Mouse (Mus musculus): ENCODE measurements around the gene Sprr3. TPM values are rescaled to one million over a fixed set of nuclear protein-coding genes. Genes with fewer than 3 reads are reported as not detected.
"Not testable (repeated sequence)": the region's sequence is repeated elsewhere in the genome, so short reads cannot be mapped to it uniquely, and the experiment has no call there.

The Sprr3 gene
- 0.20 and 0.97 TPM in 2 replicates for polyA plus RNA-seq (2014; fragmentation: Nextera tagmentation; extraction: Ambion mirVana)

- no peak within 1 kb of the TSS for H3K9ac ChIP-seq (replicated peaks; ENCODE audit: low read depth, low read length)
- H3K4me3 ChIP-seq (ENCODE audit: low read depth, low read length): no peak within 1 kb of the TSS
- no peaks in the 10 kb centered on the region for H3K27me3 ChIP-seq (ENCODE audit: control insufficient read depth, insufficient read depth, low read length)
- ATAC-seq (ENCODE audit: insufficient number of reproducible peaks, insufficient read depth, low FRiP score, low read depth): no peak
- H3K27ac ChIP-seq (ENCODE audit: low read length): no peak within 1 kb of the TSS
- no peaks in the 10 kb centered on the region for H3K36me3 ChIP-seq (ENCODE audit: control insufficient read depth, insufficient read depth, low read length)
- 56% methylated on average over 2 of the region's 2 CpGs for WGBS
- H3K4me1 ChIP-seq (ENCODE audit: control insufficient read depth, insufficient read depth, low read length): no peaks in the 10 kb centered on the region
- no peaks in the 10 kb centered on the region for H3K9me3 ChIP-seq (ENCODE audit: control insufficient read depth, low read depth, low read length)
- H3K4me2 ChIP-seq (replicated peaks; ENCODE audit: low read depth, low read length): no peak within 1 kb of the TSS
These were observed at the start of gene Sprr3 for GRCm38 (mm10) chr3:92458620-92459019. Sprr3 (minus strand) TSS chr3:92458720.

GRCm38 (mm10) chr3:92508185-92508584 is 49.7 kb upstream of the Sprr3 start:
- 58% methylated on average over 1 of the region's 1 CpGs for WGBS
- no peaks in the 10 kb centered on the region for H3K27me3 ChIP-seq (ENCODE audit: control insufficient read depth, insufficient read depth, low read length)
- H3K9ac ChIP-seq (replicated peaks; ENCODE audit: low read depth, low read length): no peak overlapping the region
- no peak overlapping the region for H3K27ac ChIP-seq (ENCODE audit: low read length)
- no peak overlapping the region for H3K4me2 ChIP-seq (replicated peaks; ENCODE audit: low read depth, low read length)
- ATAC-seq (ENCODE audit: insufficient number of reproducible peaks, insufficient read depth, low FRiP score, low read depth): peak; percentile 58; the same call in 1 of the 2 replicates
- H3K36me3 ChIP-seq (ENCODE audit: control insufficient read depth, insufficient read depth, low read length): no peaks in the 10 kb centered on the region
- H3K4me3 ChIP-seq (ENCODE audit: low read depth, low read length): no peak overlapping the region
- no peaks in the 10 kb centered on the region for H3K9me3 ChIP-seq (ENCODE audit: control insufficient read depth, low read depth, low read length)
- H3K4me1 ChIP-seq (ENCODE audit: control insufficient read depth, insufficient read depth, low read length): no peaks in the 10 kb centered on the region

- Histone ChIP-seq H3K4me3 (ENCODE audit: low read depth, low read length) (no peak overlapping the region), H3K36me3 (ENCODE audit: control insufficient read depth, insufficient read depth, low read length) (no peaks in the 10 kb centered on the region), H3K27me3 (ENCODE audit: control insufficient read depth, insufficient read depth, low read length) (no peaks in the 10 kb centered on the region), H3K4me2 (replicated peaks; ENCODE audit: low read depth, low read length) (no peak overlapping the region), H3K27ac (ENCODE audit: low read length) (no peak overlapping the region), H3K9ac (replicated peaks; ENCODE audit: low read depth, low read length) (no peak overlapping the region), H3K4me1 (ENCODE audit: control insufficient read depth, insufficient read depth, low read length) (no peaks in the 10 kb centered on the region), H3K9me3 (ENCODE audit: control insufficient read depth, low read depth, low read length) (no peaks in the 10 kb centered on the region)
- no peak for ATAC-seq (ENCODE audit: insufficient number of reproducible peaks, insufficient read depth, low FRiP score, low read depth)
These were observed 45.0 kb upstream of the Sprr3 start for GRCm38 (mm10) chr3:92503528-92503927.

DNA sequence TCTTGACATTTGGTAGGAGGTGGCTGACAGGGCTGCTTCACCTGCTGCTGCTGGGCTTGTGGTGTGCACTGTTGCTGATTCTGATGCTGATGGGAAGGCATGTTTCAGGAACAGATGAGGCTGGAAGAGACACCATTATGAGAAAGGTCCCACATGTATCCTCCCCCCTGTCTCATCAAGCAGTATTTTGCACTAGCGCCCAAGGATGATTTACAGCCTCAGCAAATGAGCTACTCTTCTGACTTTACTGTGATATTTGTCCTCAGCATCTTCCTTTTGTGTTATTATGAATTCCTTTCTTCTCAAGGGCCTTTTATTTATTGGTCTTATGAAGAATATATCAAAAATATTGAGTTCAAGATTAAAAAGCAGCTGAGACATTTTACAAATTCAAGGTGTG is 41.9 kb upstream of the Sprr3 start, which contains the start of gene Sprr4:
Gene Sprr4, minus strand, starts transcription at position 101 of the 400 bp plus-strand sequence.
- 76% methylated on average over 1 of the region's 1 CpGs for WGBS
- H3K27ac ChIP-seq (ENCODE audit: low read length): no peak within 1 kb of the TSS
- no peak within 1 kb of the TSS for H3K4me2 ChIP-seq (replicated peaks; ENCODE audit: low read depth, low read length)
- ATAC-seq (ENCODE audit: insufficient number of reproducible peaks, insufficient read depth, low FRiP score, low read depth): no peak
- H3K27me3 ChIP-seq (ENCODE audit: control insufficient read depth, insufficient read depth, low read length): no peaks in the 10 kb centered on the region
- no peak within 1 kb of the TSS for H3K9ac ChIP-seq (replicated peaks; ENCODE audit: low read depth, low read length)
- H3K4me1 ChIP-seq (ENCODE audit: control insufficient read depth, insufficient read depth, low read length): no peaks in the 10 kb centered on the region
- no peaks in the 10 kb centered on the region for H3K9me3 ChIP-seq (ENCODE audit: control insufficient read depth, low read depth, low read length)
- H3K36me3 ChIP-seq (ENCODE audit: control insufficient read depth, insufficient read depth, low read length): no peaks in the 10 kb centered on the region
- H3K4me3 ChIP-seq (ENCODE audit: low read depth, low read length): no peak within 1 kb of the TSS

GRCm38 (mm10) chr3:92490262-92490661 is 31.7 kb upstream of the Sprr3 start:
- not testable (repeated sequence) for H3K4me2 ChIP-seq (replicated peaks; ENCODE audit: low read depth, low read length); H3K27ac ChIP-seq (ENCODE audit: low read length); H3K4me1 ChIP-seq (ENCODE audit: control insufficient read depth, insufficient read depth, low read length); H3K4me3 ChIP-seq (ENCODE audit: low read depth, low read length); H3K9me3 ChIP-seq (ENCODE audit: control insufficient read depth, low read depth, low read length); H3K9ac ChIP-seq (replicated peaks; ENCODE audit: low read depth, low read length); H3K36me3 ChIP-seq (ENCODE audit: control insufficient read depth, insufficient read depth, low read length); H3K27me3 ChIP-seq (ENCODE audit: control insufficient read depth, insufficient read depth, low read length); ATAC-seq (ENCODE audit: insufficient number of reproducible peaks, insufficient read depth, low FRiP score, low read depth)

GRCm38 (mm10) chr3:92486307-92486706 is 27.8 kb upstream of the Sprr3 start:
- 32% methylated on average over 1 of the region's 1 CpGs for WGBS
- peak overlapping the region; percentile 44; the same call in 1 of the 2 replicates for H3K27ac ChIP-seq (ENCODE audit: low read length)
- no peaks in the 10 kb centered on the region for H3K4me1 ChIP-seq (ENCODE audit: control insufficient read depth, insufficient read depth, low read length)
- H3K36me3 ChIP-seq (ENCODE audit: control insufficient read depth, insufficient read depth, low read length): no peaks in the 10 kb centered on the region
- no peak overlapping the region for H3K4me2 ChIP-seq (replicated peaks; ENCODE audit: low read depth, low read length)
- H3K9me3 ChIP-seq (ENCODE audit: control insufficient read depth, low read depth, low read length): no peaks in the 10 kb centered on the region
- H3K9ac ChIP-seq (replicated peaks; ENCODE audit: low read depth, low read length): no peak overlapping the region
- H3K4me3 ChIP-seq (ENCODE audit: low read depth, low read length): no peak overlapping the region
- peak; percentile 84 for ATAC-seq (ENCODE audit: insufficient number of reproducible peaks, insufficient read depth, low FRiP score, low read depth)
- H3K27me3 ChIP-seq (ENCODE audit: control insufficient read depth, insufficient read depth, low read length): no peaks in the 10 kb centered on the region

GRCm38 (mm10) chr3:92485863-92486262 is 27.3 kb upstream of the Sprr3 start, which contains the start of gene Sprr1a:
Sprr1a (minus strand) TSS chr3:92485895.
- peak; percentile 49; the same call in 1 of the 2 replicates for ATAC-seq (ENCODE audit: insufficient number of reproducible peaks, insufficient read depth, low FRiP score, low read depth)

GRCm38 (mm10) chr3:92481249-92481648 is 22.7 kb upstream of the Sprr3 start:
- H3K27me3 ChIP-seq (ENCODE audit: control insufficient read depth, insufficient read depth, low read length); H3K4me1 ChIP-seq (ENCODE audit: control insufficient read depth, insufficient read depth, low read length); H3K9me3 ChIP-seq (ENCODE audit: control insufficient read depth, low read depth, low read length); ATAC-seq (ENCODE audit: insufficient number of reproducible peaks, insufficient read depth, low FRiP score, low read depth); H3K36me3 ChIP-seq (ENCODE audit: control insufficient read depth, insufficient read depth, low read length); H3K4me3 ChIP-seq (ENCODE audit: low read depth, low read length); H3K27ac ChIP-seq (ENCODE audit: low read length); H3K9ac ChIP-seq (replicated peaks; ENCODE audit: low read depth, low read length); H3K4me2 ChIP-seq (replicated peaks; ENCODE audit: low read depth, low read length): not testable (repeated sequence)

More at GRCm38 (mm10) chr3:92485863-92486262, 27.3 kb upstream of the Sprr3 start, which contains the start of gene Sprr1a:
- H3K27me3 ChIP-seq (ENCODE audit: control insufficient read depth, insufficient read depth, low read length): no peaks in the 10 kb centered on the region
- H3K27ac ChIP-seq (ENCODE audit: low read length): peak within 1 kb of the TSS; percentile 44
- H3K4me1 ChIP-seq (ENCODE audit: control insufficient read depth, insufficient read depth, low read length): no peaks in the 10 kb centered on the region
- no peak within 1 kb of the TSS for H3K9ac ChIP-seq (replicated peaks; ENCODE audit: low read depth, low read length)
- no peak within 1 kb of the TSS for H3K4me3 ChIP-seq (ENCODE audit: low read depth, low read length)
- H3K36me3 ChIP-seq (ENCODE audit: control insufficient read depth, insufficient read depth, low read length): no peaks in the 10 kb centered on the region
- H3K9me3 ChIP-seq (ENCODE audit: control insufficient read depth, low read depth, low read length): no peaks in the 10 kb centered on the region
- H3K4me2 ChIP-seq (replicated peaks; ENCODE audit: low read depth, low read length): no peak within 1 kb of the TSS

GRCm38 (mm10) chr3:92470111-92470510 is 11.6 kb upstream of the Sprr3 start:
- H3K27ac ChIP-seq (ENCODE audit: low read length): no peak overlapping the region
- H3K36me3 ChIP-seq (ENCODE audit: control insufficient read depth, insufficient read depth, low read length): no peaks in the 10 kb centered on the region
- no peak overlapping the region for H3K4me3 ChIP-seq (ENCODE audit: low read depth, low read length)
- H3K9ac ChIP-seq (replicated peaks; ENCODE audit: low read depth, low read length): no peak overlapping the region
- no peaks in the 10 kb centered on the region for H3K9me3 ChIP-seq (ENCODE audit: control insufficient read depth, low read depth, low read length)
- 80% methylated on average over 2 of the region's 2 CpGs for WGBS
- no peak for ATAC-seq (ENCODE audit: insufficient number of reproducible peaks, insufficient read depth, low FRiP score, low read depth)
- H3K27me3 ChIP-seq (ENCODE audit: control insufficient read depth, insufficient read depth, low read length): no peaks in the 10 kb centered on the region
- H3K4me2 ChIP-seq (replicated peaks; ENCODE audit: low read depth, low read length): no peak overlapping the region
- no peaks in the 10 kb centered on the region for H3K4me1 ChIP-seq (ENCODE audit: control insufficient read depth, insufficient read depth, low read length)
